Mouse (Mus musculus): ENCODE results near the gene Casp6. TPM values are rescaled to one million over a fixed set of nuclear protein-coding genes. Genes with fewer than 3 reads are reported as not detected.

The Casp6 gene
- total RNA-seq, 4 experiments from 2014 or later = 3.6 to 6.7 (median 5.4) TPM

DNA sequence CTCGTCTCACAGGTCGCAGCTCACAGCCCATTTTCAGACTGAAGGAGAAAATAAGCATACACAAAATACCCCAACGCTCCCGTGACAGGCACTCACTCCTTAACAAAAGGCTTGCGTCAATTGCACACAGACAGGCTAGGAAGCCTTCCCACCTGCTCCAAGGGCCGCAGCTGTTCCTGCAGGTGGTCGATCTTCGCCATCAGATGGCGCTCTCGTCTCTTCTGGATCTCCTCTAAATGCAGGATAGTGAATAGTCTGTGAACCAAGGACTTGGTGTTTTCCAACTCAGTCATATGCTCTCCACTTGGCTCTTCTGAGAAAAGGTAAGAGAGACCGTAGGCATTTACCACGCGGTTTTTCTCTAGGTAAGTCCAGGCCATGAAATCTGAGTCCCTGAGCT lies 17.2 kb downstream of the Casp6 start:
- peak; percentile 51 to 54 for DNase-seq (ENCODE audit: low spot score in 2 of 2)

DNA sequence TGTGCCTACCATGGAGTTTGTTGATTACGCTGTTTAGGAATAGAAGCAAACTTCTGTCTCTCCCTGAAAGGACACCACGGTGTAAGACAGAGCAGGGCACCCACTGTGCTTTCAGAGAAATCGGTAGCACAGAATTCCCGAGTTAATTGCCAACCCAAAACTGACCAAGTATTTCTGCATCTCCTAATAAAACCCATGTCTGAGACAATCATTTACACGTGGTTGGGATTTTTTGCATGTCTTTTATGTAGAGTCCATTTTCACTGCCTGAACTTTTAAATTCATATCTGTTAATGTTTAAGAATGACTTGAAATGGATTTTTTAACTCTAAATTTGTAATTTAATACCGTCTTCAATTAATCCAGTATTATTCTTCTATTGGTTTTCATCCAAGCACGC lies 22.4 kb downstream of the Casp6 start:
- no peak for DNase-seq (ENCODE audit: low spot score in 2 of 2)

DNA sequence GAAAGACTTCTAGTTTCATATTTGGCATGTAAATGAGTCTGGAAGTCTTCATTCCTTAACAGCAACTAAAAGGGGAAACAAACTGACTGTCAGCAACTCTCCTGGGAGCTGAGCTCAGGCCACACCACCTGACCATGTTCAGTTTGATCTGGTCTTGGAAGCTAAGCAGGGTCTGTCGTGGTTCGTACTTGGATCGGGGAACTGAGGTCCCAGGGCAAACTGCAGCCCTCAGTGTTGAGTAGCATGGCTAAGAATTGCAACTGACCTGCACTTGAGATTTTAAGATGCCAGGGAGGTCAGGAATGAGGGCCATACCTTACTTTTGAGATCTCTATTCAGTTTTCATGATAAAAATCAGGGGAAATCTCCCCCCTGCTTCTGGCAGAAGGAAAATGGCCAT lies 24.6 kb downstream of the Casp6 start:
- no peak for DNase-seq (ENCODE audit: low spot score in 2 of 2)

DNA sequence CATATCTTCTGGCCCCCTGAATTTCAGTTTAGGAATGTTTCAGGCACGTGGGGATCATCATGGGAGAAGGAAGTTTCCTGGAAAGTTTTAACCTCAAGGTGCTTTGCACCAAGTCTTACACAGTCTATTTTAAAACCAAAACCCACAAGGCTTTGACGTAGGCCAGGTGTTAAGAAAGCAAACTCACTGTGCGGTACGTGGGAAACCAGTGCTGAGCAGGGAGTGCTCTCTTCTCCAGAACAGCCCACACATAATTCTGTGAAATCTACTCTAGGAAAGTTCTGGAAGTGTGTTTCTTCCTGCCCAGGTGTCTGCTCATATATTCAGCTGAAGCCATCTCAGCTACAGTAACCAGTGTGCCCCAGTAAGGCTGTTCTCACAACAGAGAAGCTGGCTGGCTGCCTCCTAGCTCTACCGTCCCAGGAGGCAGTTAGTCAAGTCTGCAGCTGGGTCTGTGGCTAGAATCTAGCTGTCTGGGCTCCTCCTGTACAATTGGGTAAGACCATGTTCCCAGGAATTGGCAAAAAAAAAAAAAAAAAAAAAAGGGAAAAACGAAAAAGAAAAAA lies 29.1 kb downstream of the Casp6 start:
- DNase-seq (ENCODE audit: low spot score in 2 of 2) = peak in 1 of 2 experiments; percentile 20

DNA sequence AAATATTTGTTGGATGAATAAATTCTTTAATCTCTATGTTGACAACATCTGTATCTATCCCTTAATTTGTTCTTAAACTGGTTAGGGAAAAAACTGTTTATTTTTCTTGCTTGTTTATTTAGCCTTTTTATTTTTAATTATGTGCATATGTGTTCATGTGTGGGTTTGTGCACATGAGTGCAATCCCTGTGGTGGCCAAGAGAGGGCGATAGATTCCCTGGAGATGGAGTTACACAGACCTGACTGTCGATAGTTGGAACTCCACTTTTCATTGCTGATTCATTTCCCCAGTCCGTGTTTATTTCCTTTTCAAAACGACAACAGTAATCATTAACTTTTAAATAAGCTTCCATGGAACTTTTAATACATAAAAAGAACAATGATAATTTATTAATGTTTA lies 31.2 kb downstream of the Casp6 start:
- DNase-seq (ENCODE audit: low spot score in 2 of 2) = no peak

DNA sequence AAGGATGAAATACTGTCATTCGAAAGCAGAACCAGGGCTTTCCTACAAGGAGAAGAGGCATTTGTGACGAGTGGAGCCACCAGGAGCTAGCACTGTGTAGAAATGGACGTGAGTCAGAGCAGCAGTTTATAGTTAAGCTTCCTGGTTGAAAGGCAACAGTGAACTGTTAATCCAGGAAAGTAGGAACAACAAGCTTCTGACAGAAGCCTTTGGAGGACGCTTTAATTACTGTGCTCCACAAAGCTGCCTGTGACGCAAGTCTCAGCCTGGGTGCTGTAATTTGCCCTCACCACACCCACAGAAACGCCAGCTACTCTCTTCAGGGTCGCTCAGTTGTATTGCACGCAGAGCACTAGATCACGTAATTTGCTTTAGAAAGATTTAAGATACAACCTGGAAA lies 35.3 kb downstream of the Casp6 start:
- DNase-seq (ENCODE audit: low spot score in 2 of 2) = no peak

DNA sequence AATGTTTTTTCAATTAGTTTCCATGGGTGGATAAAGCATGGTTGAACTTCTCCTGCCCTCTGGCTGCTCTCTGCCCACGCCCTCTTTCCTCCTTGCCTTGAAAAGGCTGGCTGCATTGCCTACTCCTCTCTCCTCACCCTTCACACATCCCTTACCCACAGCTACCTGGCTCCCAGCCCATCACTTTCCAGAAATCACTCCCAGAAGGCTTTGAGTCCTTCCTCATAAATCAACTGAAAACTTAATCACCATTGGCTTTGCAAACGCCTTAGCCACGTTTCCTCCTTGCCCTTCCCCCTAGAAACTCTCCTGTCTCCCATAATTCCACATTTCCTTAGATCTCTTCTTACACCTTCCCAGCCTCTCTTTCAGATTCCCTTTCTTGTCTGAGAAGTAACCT lies 36.6 kb downstream of the Casp6 start:
- no peak for DNase-seq (ENCODE audit: low spot score in 2 of 2)

DNA sequence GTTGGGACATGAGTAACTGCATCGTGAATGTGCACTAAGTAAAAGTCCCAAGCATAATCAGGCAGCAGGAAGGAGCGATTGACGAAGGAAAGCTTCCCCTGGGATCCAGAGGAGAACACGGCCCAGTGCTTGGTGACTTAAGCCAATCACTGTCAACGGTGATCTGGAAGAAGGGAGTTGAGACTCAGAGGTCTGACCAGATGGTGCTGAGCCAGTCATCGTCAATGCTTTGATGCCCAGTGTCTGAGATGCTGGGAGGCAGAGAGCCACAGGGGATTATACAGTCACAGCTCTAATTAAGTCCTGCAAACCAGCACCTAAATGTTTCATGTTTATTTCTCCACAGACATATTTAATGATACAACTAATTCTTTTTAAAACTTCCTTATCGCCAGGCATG lies 37.8 kb downstream of the Casp6 start:
- DNase-seq (ENCODE audit: low spot score in 2 of 2) = no peak

DNA sequence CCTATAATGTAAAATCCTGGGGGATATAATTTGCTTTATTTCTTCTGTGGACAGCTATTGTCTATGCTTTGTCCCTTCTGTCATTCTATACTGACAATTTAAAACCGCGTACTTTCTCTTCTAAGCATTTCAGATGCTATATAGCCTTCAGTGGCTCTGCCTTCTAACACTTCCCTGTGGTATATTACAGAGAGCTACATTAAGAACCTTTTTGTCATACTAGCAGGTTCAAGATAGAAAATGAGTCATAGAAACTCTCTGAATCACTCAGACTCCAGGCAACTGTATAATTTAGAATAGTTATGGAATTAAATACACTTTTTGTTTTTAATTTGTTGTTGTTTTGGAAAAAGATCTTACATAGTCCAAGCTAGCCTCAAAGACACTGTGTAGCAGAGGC lies 39.6 kb downstream of the Casp6 start:
- no peak for DNase-seq (ENCODE audit: low spot score in 2 of 2)

DNA sequence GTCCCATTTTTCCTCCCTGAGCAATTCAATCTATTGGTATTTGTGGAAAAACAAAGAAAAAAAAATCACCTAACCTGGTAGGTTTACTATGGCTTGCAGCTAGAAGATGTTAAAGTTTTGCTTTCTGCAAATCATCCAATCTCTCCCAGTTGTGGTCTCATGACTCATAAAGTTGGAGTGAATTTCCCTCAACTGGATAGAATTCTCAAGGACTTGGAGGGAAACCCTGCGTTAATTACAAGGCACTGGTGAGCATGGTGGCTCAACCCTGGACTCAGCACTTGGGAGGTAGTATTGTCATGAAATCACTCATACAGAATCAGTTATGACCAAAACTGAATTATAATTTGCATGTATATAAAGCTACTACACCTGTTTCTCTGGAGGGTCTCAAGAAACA lies 40.1 kb downstream of the Casp6 start:
- DNase-seq (ENCODE audit: low spot score in 2 of 2) = no peak

DNA sequence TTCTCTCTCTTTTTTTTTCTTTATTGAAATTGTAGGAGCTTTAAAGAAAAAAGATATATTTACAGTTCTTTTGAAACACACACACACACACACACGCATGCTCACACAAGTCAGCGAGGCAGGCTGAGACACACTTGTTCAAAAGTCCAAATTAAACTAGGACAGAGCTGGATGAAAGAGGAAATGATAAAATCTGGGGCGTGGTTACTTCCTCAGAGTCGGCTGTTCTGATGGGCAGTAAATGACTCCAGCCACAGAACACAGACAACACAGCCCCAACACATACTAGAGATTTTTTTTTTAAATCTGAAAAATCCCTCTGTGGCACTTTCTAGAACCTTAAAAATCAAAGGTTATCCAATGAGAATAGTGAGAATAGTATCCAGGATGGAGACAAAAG lies 42.6 kb downstream of the Casp6 start:
- DNase-seq (ENCODE audit: low spot score in 2 of 2) = no peak

DNA sequence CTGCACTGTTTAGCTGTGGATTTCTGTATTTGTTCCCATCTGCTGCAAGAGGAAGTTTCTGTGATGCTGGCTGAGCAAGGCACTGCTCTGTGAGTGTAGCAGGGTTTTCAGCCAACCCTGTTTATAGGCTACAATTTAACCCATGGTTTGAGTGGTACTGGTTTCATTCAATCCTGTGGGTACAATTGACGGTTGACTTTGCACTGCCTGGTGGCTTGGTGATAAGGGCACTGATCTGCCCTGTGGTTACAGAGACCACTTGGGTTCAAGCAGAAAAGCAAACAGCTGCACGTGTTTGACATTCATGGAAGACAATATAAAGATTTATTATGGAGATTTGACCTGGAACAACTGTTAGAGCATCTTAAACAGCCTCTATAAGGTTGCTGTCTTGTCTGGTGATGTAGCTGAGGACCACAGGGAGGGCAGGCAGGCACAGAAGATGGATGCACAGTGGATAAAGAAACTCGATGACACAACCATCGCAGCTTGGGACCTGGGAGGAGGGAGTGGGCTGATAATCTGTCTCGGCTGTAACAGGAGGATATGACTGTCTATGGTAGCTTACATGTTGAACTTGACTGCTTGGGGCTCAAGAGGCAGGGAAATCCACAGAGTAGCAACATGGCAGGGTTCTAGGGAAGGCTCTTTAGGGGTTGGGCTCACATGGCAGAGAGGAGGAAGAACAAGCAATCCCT lies 45.1 kb downstream of the Casp6 start:
- no peak for DNase-seq (ENCODE audit: low spot score in 2 of 2)

DNA sequence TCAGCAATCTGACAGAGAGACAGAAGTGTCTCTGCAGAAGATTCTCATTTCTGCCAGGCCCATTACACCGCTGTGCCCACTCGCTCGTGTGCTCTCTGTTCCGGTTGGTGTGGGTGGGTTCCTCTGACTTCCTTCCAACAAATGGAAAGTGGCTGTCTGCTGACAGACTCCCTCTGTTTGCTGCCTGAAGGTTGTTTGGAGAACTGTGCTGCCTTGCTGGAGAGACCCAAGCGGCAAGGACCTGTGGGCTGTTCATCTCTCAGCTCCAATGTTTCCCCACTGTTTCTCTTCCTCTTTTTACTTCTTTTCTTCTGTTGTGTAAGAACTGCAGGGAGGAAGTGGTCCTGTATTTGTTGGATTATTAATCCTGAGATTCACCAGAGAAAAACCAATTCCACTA lies 47.1 kb downstream of the Casp6 start:
- DNase-seq (ENCODE audit: low spot score in 2 of 2) = peak in 1 of 2 experiments; percentile 50

DNA sequence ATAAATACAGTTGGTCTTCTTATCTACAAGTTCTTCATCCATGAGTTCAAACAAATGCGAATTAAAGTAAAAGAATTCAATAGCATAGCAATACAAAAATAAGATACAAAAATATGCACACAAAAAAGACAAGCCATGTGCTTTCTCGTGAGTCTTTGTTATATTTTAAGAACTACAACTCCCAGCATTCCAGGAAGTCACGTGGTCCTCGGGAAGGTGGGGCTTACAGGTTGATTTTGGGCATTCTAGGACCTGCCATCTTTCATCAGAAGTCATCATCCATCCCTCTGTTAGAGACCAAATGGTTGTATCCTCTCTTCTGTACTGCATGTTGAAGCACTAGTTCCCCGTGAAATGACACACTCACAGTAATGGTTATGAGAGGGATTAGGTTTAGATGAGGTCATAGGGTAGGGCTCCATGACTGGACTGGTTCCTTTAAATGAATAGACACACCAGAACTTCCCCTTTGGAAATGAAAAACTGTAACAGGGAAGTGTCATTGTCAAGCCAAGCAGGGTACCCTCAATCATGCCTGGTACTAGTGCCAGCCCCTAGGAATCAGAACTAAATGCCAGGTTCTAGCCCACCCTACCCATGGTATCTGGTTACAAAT lies 48.0 kb downstream of the Casp6 start:
- no peak for DNase-seq (ENCODE audit: low spot score in 2 of 2)

DNA sequence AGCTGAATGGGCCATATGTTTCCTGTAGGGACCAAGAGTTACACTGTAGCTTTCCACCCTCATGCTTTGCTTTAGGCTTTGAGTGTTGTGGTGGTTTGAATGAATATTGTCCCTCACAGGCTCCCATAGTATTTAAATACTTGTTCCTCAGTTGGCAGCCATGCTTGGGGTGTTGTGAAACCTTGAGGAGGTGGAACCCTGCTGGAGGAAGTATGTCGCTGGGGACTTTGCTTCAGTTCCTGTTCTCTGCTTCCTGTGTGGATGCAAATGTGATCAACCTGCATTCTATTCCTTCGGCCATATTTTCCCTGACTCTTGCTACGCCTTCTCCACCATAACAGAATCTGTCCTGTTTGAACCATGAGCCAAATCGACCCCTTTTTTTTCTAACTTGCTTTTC lies 52.1 kb downstream of the Casp6 start:
- no peak for DNase-seq (ENCODE audit: low spot score in 2 of 2)

DNA sequence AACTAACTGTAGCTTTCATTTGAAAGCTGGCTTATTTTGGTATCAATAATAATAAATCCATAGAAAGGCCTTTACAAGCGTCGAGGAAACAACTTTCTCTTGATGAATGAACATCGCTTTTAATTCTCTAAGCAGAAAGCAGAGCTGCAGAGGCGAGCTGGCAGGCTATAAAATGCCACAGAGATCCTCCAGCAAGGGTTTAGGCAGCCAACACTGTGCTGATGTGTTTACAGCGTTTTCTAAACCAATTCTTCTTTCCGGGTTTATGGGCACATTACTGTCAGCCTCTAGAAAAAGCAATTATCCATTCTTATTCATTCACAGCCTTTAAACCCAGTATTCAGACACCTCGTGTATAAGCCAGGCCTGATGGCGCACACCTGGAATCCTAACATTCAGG lies 61.3 kb downstream of the Casp6 start:
- no peak for DNase-seq (ENCODE audit: low spot score in 2 of 2)

Other genes with a start within 250 kb of the Casp6 start
- gene Egf, start 146.1 kb upstream of the Casp6 start, total RNA-seq (2022) = 1 to 10 TPM; 1.8 to 2.7 (median 2.3) TPM
- gene Lrit3, start 97.4 kb upstream of the Casp6 start, total RNA-seq (2022) = under 1 TPM in 2 of 4 experiments, not detected in 2; 0.20 to 0.21 TPM
- gene Rrh, start 78.8 kb upstream of the Casp6 start, total RNA-seq (2022) = 1 to 10 TPM in 2 of 4 experiments, under 1 TPM in 2; 0.57 to 1.1 (median 0.92) TPM
- 10 to 100 TPM; 42.6 to 58.2 (median 51.6) TPM for gene Gar1, start 70.0 kb upstream of the Casp6 start, total RNA-seq (2022)
- gene Cfi, start 65.5 kb upstream of the Casp6 start, total RNA-seq (2022) = under 1 TPM in 1 of 4 experiments, not detected in 3; 0.19 TPM
- 10 to 100 TPM; 16.1 to 19.6 (median 17.7) TPM for gene Pla2g12a, start 22.8 kb upstream of the Casp6 start, total RNA-seq (2022)
- 1 to 10 TPM in 3 of 4 experiments, under 1 TPM in 1; 0.93 to 3.7 (median 1.7) TPM for gene Mcub, start 68.8 kb downstream of the Casp6 start, total RNA-seq (2022)
- gene Sec24b, start 160.1 kb downstream of the Casp6 start, total RNA-seq (2022) = 10 to 100 TPM; 56.3 to 71.2 (median 60.3) TPM
- 10 to 100 TPM; 37.6 to 43.3 (median 39.9) TPM for gene Col25a1, start 230.1 kb downstream of the Casp6 start, total RNA-seq (2022)

All from left cerebral cortex, adult 8-10 months (tissue).